Mouse (Mus musculus) embryonic facial prominence, embryonic 11.5 days (tissue): ENCODE data around the gene Usp36. TPM values are rescaled to one million over a fixed set of nuclear protein-coding genes. Genes with fewer than 3 reads are reported as not detected.

Source experiments
- ATAC-seq: fragments of 200-750 bp; cut with Nextera tagmentation; replicated peaks from 2 replicates; pipeline ENCODE4 v1.8.0; 2017; ENCODE audit warnings: low read depth; ENCODE audit not compliant: insufficient number of reproducible peaks, low FRiP score, low TSS enrichment
- DNase-seq: peaks from one replicate; pipeline ENCODE4 v3.0.0-alpha.2; 2015; ENCODE audit warnings: low spot score
- H3K27ac ChIP-seq: fragments of 300-500 bp; sonication (generic); replicated peaks from 2 replicates; pipeline ENCODE4 v1.5.1; 2014; ENCODE audit warnings: mild to moderate bottlenecking, low read depth, low read length, control low read depth
- H3K27me3 ChIP-seq: fragments of 300-500 bp; sonication (generic); 2 replicates; pipeline ENCODE4 v1.6.1; 2014; ENCODE audit warnings: mild to moderate bottlenecking, low read length, moderate library complexity, mixed read lengths; ENCODE audit not compliant: control insufficient read depth, insufficient read depth
- H3K36me3 ChIP-seq: fragments of 300-500 bp; sonication (generic); replicated peaks from 2 replicates; pipeline ENCODE4 v1.6.1; 2014; ENCODE audit warnings: low read depth, mild to moderate bottlenecking, low read length, moderate library complexity, mixed read lengths; ENCODE audit not compliant: control insufficient read depth, insufficient read depth
- H3K4me1 ChIP-seq: fragments of 300-500 bp; sonication (generic); 2 replicates; pipeline ENCODE4 v1.6.1; 2014; ENCODE audit warnings: low read length, mixed read lengths; ENCODE audit not compliant: control insufficient read depth, insufficient read depth
- H3K4me2 ChIP-seq: fragments of 300-500 bp; sonication (generic); 2 replicates; pipeline ENCODE4 v1.6.1; 2014; ENCODE audit warnings: low read depth, mild to moderate bottlenecking, control low read depth, low read length, moderate library complexity
- H3K4me3 ChIP-seq: fragments of 300-500 bp; sonication (generic); 2 replicates; pipeline ENCODE4 v1.5.1; 2014; ENCODE audit warnings: low read depth, low read length, control low read depth
- H3K9ac ChIP-seq: fragments of 300-500 bp; sonication (generic); replicated peaks from 2 replicates; pipeline ENCODE4 v1.6.1; 2014; ENCODE audit warnings: mild to moderate bottlenecking, control low read depth, low read length
- H3K9me3 ChIP-seq: fragments of 300-500 bp; sonication (generic); replicated peaks from 2 replicates; pipeline ENCODE4 v1.6.1; 2016; ENCODE audit warnings: mild to moderate bottlenecking, low read length, inconsistent platforms, mixed read lengths; ENCODE audit not compliant: control insufficient read depth
- WGBS: fragments of 180-500 bp; shearing (Covaris S2); extraction: QIAGEN DNeasy Blood & Tissue Kit; methylation state at CpG from one replicate; pipeline ENCODE4 v1.1.7; 2014; 5-methylcytosine and 5-hydroxymethylcytosine counted together
- polyA plus RNA-seq: library from polyadenylated mRNA; unstranded; fragments of >200 nt; fragmentation: Nextera tagmentation; extraction: Ambion mirVana; gene quantifications from 2 replicates; pipeline ENCODE4 v1.2.1, GENCODE M21; 2014

The Usp36 gene
- polyA plus RNA-seq, 1 experiment from 2014 or later: 8.1 TPM

DNA sequence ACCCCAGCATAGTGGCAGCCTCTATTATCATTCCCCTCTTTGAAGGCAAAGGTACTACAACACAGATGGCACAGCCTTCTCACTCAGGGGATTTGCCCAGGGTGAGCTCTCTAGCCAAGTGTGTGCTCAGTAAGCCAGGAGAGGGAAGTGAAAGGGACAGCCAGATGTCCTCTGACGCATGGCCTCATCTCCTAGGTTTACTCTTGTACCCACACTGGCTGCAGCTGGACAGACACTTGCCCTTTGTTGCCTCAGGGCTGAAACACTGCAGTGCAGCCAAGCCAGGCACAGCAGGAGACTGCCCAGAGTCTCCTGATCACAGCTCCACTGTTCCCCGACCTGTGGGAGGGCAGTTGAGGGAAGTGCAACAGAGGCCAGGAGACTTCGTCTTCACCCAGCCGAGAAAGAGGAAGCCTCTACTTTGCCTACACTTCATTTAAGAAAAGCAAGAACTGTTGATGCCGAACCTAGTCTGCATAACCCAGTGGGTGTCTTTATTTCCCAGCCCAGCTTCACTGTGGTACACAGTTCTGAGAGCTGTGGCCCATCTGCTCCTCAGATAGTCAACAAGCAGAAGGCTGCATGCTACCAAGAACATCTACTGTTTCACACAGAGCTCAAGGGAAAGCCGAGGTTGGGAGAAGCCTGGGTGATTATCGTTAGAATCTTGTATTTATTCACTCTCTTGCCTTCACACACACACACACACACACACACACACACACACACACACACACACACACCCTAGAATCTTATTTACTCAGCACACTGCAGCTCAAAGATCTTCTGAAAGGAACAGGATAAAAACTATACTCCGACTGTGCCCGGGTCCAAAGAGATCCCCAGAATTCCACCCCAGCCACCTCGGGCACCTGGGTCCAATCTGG is 78.1 kb downstream of the Usp36 start:
- Histone ChIP-seq H3K4me2 (no peak overlapping the region), H3K4me3 (no peak overlapping the region), H3K36me3 (no peaks in the 10 kb centered on the region), H3K27ac (no peak overlapping the region), H3K27me3 (no peaks in the 10 kb centered on the region), H3K4me1 (peaks cover 11% of the 10 kb centered on the region), H3K9me3 (no peaks in the 10 kb centered on the region), H3K9ac (no peak overlapping the region)
- WGBS: 43% methylated on average over 10 of the region's 10 CpGs
- DNase-seq (no peak), ATAC-seq (no peak)

DNA sequence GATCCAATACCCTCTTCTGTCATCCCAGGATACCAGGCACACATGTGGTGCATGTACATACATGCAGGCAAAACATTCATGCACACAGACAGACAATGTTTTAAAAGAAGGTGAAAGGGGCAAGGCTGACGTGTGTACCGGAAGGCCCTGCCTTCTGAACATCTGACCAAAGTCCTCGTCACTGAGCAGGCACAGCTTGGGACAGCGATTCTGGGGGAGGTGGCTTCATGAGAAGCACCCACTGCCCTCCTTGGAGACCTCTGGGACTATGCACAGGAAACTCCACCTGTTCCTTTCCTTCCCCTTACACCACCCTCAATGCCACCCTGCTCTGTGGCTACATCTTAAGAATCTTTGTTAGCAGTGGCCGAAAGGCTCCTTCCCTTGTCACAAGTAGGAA is 79.1 kb downstream of the Usp36 start:
- no peaks in the 10 kb centered on the region for H3K36me3 ChIP-seq
- no peaks in the 10 kb centered on the region for H3K9me3 ChIP-seq
- no peak overlapping the region for H3K27ac ChIP-seq
- H3K4me2 ChIP-seq: no peak overlapping the region
- H3K9ac ChIP-seq: no peak overlapping the region
- 86% methylated on average over 5 of the region's 5 CpGs for WGBS
- DNase-seq: no peak
- peaks cover 11% of the 10 kb centered on the region for H3K4me1 ChIP-seq
- H3K4me3 ChIP-seq: no peak overlapping the region
- no peak for ATAC-seq
- no peaks in the 10 kb centered on the region for H3K27me3 ChIP-seq

GRCm38 (mm10) chr11:118210116-118210515 is 79.9 kb downstream of the Usp36 start:
- Histone ChIP-seq H3K27me3 (no peaks in the 10 kb centered on the region), H3K4me1 (peaks cover 11% of the 10 kb centered on the region), H3K4me3 (no peak overlapping the region), H3K9ac (no peak overlapping the region), H3K27ac (no peak overlapping the region), H3K36me3 (no peaks in the 10 kb centered on the region), H3K4me2 (no peak overlapping the region), H3K9me3 (no peaks in the 10 kb centered on the region)
- ATAC-seq (no peak), DNase-seq (no peak)
- WGBS: 87% methylated on average over 4 of the region's 4 CpGs

Other genes starting within 250 kb of the Usp36 start
- 0.10 and 0.17 TPM in 2 replicates for gene Dnah17, start 159.6 kb downstream of the Usp36 start, polyA plus RNA-seq
- gene Cyth1, start 41.7 kb downstream of the Usp36 start, polyA plus RNA-seq: 10.3 and 11.4 TPM in 2 replicates
- gene Cep295nl, start 52.3 kb upstream of the Usp36 start, polyA plus RNA-seq: 0.21 and 0.76 TPM in 2 replicates
- gene Timp2, start 65.5 kb upstream of the Usp36 start, polyA plus RNA-seq: 73.2 and 75.7 TPM in 2 replicates
- gene Lgals3bp, start 111.8 kb upstream of the Usp36 start, polyA plus RNA-seq: 1.0 and 1.7 TPM in 2 replicates
- 19.5 and 23.2 TPM in 2 replicates for gene Cant1, start 128.8 kb upstream of the Usp36 start, polyA plus RNA-seq
- gene C1qtnf1, start 138.0 kb upstream of the Usp36 start, polyA plus RNA-seq: 5.0 and 5.2 TPM in 2 replicates
- 5.0 and 5.9 TPM in 2 replicates for gene Engase, start 186.6 kb upstream of the Usp36 start, polyA plus RNA-seq